Mouse (Mus musculus): ENCODE results near the gene Birc5. TPM values are rescaled to one million over a fixed set of nuclear protein-coding genes. Genes with fewer than 3 reads are reported as not detected.

Birc5 gene
- polyA plus RNA-seq, 1 experiment from 2014 or later = 50.1 TPM

DNA sequence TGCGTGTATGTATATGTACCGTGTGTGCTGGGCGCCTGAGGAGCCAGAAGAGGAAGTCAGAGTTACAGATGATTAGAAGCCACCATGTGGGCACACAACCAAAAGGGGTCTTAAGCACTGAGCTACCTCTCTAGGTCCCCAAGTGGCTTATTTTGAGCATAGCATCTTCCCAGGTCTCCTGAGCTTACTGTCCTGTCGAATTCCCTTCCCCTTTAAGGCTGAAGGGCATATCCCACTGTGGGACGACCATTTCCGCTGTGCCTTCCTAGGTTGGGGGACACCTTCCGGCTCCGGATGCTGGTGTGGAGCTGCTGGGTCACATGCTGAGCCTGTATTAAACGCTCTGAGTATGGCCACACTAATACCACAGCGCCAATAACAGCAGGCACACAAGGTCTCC lies 45.6 kb downstream of the Birc5 start:
- Histone ChIP-seq H3K27ac (replicated peaks) (no peak overlapping the region), H3K4me1 (replicated peaks) (peaks cover 18% of the 10 kb centered on the region), H3K4me2 (no peak overlapping the region), H3K36me3 (no peaks in the 10 kb centered on the region), H3K4me3 (no peak overlapping the region), H3K9me3 (no peaks in the 10 kb centered on the region), H3K9ac (no peak overlapping the region), H3K27me3 (peaks cover 41% of the 10 kb centered on the region)
- WGBS = 64% methylated on average over 10 of the region's 10 CpGs
- ATAC-seq (ENCODE audit: low read depth) = no peak

- H3K4me2 ChIP-seq = no peak overlapping the region
- 44% methylated on average over 2 of the region's 2 CpGs for WGBS
- H3K9ac ChIP-seq = no peak overlapping the region
- no peaks in the 10 kb centered on the region for H3K36me3 ChIP-seq
- peaks cover 29% of the 10 kb centered on the region for H3K27me3 ChIP-seq
- ATAC-seq (ENCODE audit: low read depth) = no peak
- no peak overlapping the region for H3K4me3 ChIP-seq
- H3K9me3 ChIP-seq = no peaks in the 10 kb centered on the region
- no peak overlapping the region for H3K27ac ChIP-seq (replicated peaks)
- H3K4me1 ChIP-seq (replicated peaks) = no peaks in the 10 kb centered on the region
These were observed 47.5 kb downstream of the Birc5 start for GRCm38 (mm10) chr11:117896533-117896932.

GRCm38 (mm10) chr11:117902282-117902681 lies 53.2 kb downstream of the Birc5 start:
- Histone ChIP-seq H3K4me2 (no peak overlapping the region), H3K4me3 (no peak overlapping the region), H3K4me1 (replicated peaks) (0 out of 2 replicates have a peak, but pooled peaks cover 4% of the 10 kb centered on the region), H3K27ac (replicated peaks) (no peak overlapping the region), H3K9me3 (no peaks in the 10 kb centered on the region), H3K27me3 (no peaks in the 10 kb centered on the region), H3K36me3 (no peaks in the 10 kb centered on the region), H3K9ac (no peak overlapping the region)
- 58% methylated on average over 2 of the region's 2 CpGs for WGBS
- ATAC-seq (ENCODE audit: low read depth) = no peak

DNA sequence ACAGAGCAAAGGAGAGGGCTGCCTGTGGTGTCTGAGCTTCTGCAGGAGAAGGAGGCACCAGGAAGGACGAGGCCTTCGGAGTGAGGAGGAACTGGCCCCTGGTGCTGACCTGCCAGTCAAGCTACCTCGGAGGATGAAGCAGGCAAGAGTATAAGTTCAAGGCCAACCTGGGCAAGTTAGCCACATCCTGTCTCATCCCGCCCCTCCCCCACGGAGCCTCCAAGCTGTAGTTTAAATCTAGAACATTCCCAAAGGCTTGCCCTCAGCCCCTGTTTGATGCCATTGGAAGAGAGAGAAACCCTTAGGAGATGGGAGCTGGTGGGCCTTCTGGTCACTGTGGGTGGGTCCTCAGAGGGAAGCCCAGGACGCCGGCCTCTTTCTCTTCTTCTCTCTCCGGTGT lies 55.4 kb downstream of the Birc5 start:
- ATAC-seq (ENCODE audit: low read depth) = no peak
- Histone ChIP-seq H3K36me3 (no peaks in the 10 kb centered on the region), H3K4me2 (no peak overlapping the region), H3K9me3 (no peaks in the 10 kb centered on the region), H3K4me1 (replicated peaks) (0 out of 2 replicates have a peak, but pooled peaks cover 4% of the 10 kb centered on the region), H3K9ac (no peak overlapping the region), H3K27ac (replicated peaks) (no peak overlapping the region), H3K27me3 (no peaks in the 10 kb centered on the region), H3K4me3 (no peak overlapping the region)
- 89% methylated on average over 8 of the region's 8 CpGs for WGBS

Other genes starting within 250 kb of the Birc5 start
- gene Tnrc6c, start 195.0 kb upstream of the Birc5 start, polyA plus RNA-seq (2015; fragmentation: Nextera tagmentation; extraction: Ambion mirVana) = 24.9 and 26.5 TPM in 2 replicates
- 0.95 and 1.5 TPM in 2 replicates for gene Tmc8, start 67.2 kb upstream of the Birc5 start, polyA plus RNA-seq (2015; fragmentation: Nextera tagmentation; extraction: Ambion mirVana)
- gene Tmc6, start 67.1 kb upstream of the Birc5 start, polyA plus RNA-seq (2015; fragmentation: Nextera tagmentation; extraction: Ambion mirVana) = 8.6 and 9.7 TPM in 2 replicates
- gene 6030468B19Rik, start 51.6 kb upstream of the Birc5 start, polyA plus RNA-seq (2015; fragmentation: Nextera tagmentation; extraction: Ambion mirVana) = 0.18 TPM in 1 of 2 replicates, not detected in the other
- gene Gm20708, start 39.6 kb upstream of the Birc5 start, polyA plus RNA-seq (2015; fragmentation: Nextera tagmentation; extraction: Ambion mirVana) = 0.56 and 1.6 TPM in 2 replicates
- 15.3 and 17.5 TPM in 2 replicates for gene Syngr2, start 39.6 kb upstream of the Birc5 start, polyA plus RNA-seq (2015; fragmentation: Nextera tagmentation; extraction: Ambion mirVana)
- 2.7 and 3.3 TPM in 2 replicates for gene Afmid, start 23.3 kb upstream of the Birc5 start, polyA plus RNA-seq (2015; fragmentation: Nextera tagmentation; extraction: Ambion mirVana)
- 15.8 and 24.0 TPM in 2 replicates for gene Tk1, start 23.2 kb upstream of the Birc5 start, polyA plus RNA-seq (2015; fragmentation: Nextera tagmentation; extraction: Ambion mirVana)
- gene Tmem235, start 11.5 kb downstream of the Birc5 start, polyA plus RNA-seq (2015; fragmentation: Nextera tagmentation; extraction: Ambion mirVana) = not detected in 2 replicates
- gene Tha1, start 24.2 kb downstream of the Birc5 start, polyA plus RNA-seq (2015; fragmentation: Nextera tagmentation; extraction: Ambion mirVana) = 2.4 and 3.0 TPM in 2 replicates
- gene Socs3, start 120.8 kb downstream of the Birc5 start, polyA plus RNA-seq (2015; fragmentation: Nextera tagmentation; extraction: Ambion mirVana) = 7.8 and 8.7 TPM in 2 replicates
- 46.9 and 49.0 TPM in 2 replicates for gene Pgs1, start 137.0 kb downstream of the Birc5 start, polyA plus RNA-seq (2015; fragmentation: Nextera tagmentation; extraction: Ambion mirVana)